Mouse (Mus musculus): ENCODE results near the gene Fam160a2. TPM values are rescaled to one million over a fixed set of nuclear protein-coding genes. Genes with fewer than 3 reads are reported as not detected.

Gene Fam160a2
- total and polyA plus RNA-seq, 2 experiments, result 4.5 to 26.8 TPM

DNA sequence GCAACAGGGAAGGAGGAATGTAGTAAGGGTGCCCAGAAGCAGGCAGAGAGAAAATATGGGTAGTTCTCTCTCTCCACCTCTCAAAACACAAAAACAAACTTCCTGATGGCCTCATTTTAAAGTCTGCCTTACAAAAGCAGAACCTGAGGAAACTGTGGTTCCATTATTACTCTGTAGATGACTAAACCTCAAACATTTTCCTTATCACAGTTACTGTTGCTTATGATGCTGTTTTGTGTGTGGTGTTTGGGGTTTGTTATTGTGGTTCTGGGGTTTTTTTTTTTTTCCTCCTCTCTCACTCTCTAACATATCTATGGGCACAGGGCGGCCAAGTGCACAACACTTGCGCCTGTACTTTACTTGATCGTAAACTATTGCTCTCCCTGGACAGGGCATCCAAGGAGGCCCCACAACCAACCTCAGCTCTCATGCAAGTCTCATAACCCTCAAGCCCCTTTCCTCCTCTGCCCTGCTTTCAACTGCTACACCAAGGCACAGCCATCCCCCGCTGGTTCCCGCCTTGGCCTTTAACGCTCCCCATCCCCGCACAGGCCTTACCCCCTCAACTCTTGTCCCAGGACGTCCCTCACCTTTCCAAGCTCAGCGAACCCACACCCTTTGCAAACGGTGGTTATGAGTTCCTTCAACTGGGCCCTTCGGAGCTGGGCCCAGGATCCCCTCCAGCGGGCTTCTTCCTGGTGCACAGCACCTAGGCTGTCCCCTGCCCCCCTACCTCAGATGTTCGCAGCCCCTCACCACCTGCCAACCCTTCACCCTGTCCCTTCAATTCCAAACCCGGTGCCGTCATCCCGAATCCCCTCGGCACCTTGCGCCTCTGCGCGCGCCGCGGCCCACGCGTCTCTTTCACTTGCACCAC lies 558 bp downstream of the Fam160a2 start:
- Histone ChIP-seq H3K79me2 (ENCODE audit: control insufficient read depth, insufficient read depth, low read length) (peaks cover 5% of the 10 kb centered on the region; the same call in 1 of the 2 replicates), H3K27ac (replicated peaks; ENCODE audit: insufficient read depth, low read depth, low read length) (peak overlapping the region; percentile 52), H3K9ac (ENCODE audit: low read depth, low read length) (peak overlapping the region; percentile 90), H3K27me3 (ENCODE audit: control insufficient read depth, insufficient read depth, low read length) (no peaks in the 10 kb centered on the region), H3K36me3 (ENCODE audit: control insufficient read depth, insufficient read depth, low read length) (no peaks in the 10 kb centered on the region; the same call in 1 of the 2 replicates), H3K4me1 (ENCODE audit: control insufficient read depth, insufficient read depth, low read length) (peaks cover 9% of the 10 kb centered on the region), H3K4me3 (ENCODE audit: insufficient read depth, low read depth, low read length) (peak overlapping the region; percentile 85)
- under 1% methylated on average over 25 of the region's 25 CpGs for WGBS
- DNase-seq (ENCODE audit: extremely low read depth, low read depth, low spot score), result peak; percentile 25
- TF ChIP-seq POLR2A (IDR thresholded peaks at IDR 0.05; ENCODE audit: extremely low read depth, insufficient read depth, low read length) (no peak), CTCF (IDR thresholded peaks at IDR 0.05; ENCODE audit: low read depth, low read length) (no peak)

DNA sequence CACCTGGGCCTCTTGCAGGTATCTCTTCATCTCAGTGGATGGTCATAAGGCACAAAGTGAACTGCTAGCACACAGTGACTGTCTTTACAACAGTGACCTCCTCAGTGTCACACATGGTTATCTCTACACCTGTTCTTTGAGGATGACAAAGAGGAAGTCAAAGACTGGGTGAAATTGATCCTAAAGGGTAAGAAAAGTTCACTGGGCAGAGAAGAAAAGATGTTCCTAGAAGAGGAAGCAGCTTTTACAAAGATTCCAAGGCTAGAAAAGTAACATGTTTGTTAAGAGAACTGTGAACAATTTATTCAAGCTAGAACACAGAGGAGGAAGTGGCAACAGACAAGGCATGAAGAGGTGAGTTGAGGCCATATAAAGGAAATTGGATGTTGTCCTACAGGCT lies 3.7 kb downstream of the Fam160a2 start:
- TF ChIP-seq POLR2A (IDR thresholded peaks at IDR 0.05; ENCODE audit: extremely low read depth, insufficient read depth, low read length) (no peak), CTCF (IDR thresholded peaks at IDR 0.05; ENCODE audit: low read depth, low read length) (no peak)
- peaks cover 5% of the 10 kb centered on the region; the same call in 1 of the 2 replicates for H3K79me2 ChIP-seq (ENCODE audit: control insufficient read depth, insufficient read depth, low read length)
- H3K9ac ChIP-seq (ENCODE audit: low read depth, low read length), result no peak overlapping the region
- no peaks in the 10 kb centered on the region for H3K27me3 ChIP-seq (ENCODE audit: control insufficient read depth, insufficient read depth, low read length)
- no peak for DNase-seq (ENCODE audit: extremely low read depth, low read depth, low spot score)
- no peak overlapping the region for H3K4me3 ChIP-seq (ENCODE audit: insufficient read depth, low read depth, low read length)
- peaks cover 5% of the 10 kb centered on the region for H3K36me3 ChIP-seq (ENCODE audit: control insufficient read depth, insufficient read depth, low read length)
- H3K4me1 ChIP-seq (ENCODE audit: control insufficient read depth, insufficient read depth, low read length), result peaks cover 9% of the 10 kb centered on the region
- H3K27ac ChIP-seq (replicated peaks; ENCODE audit: insufficient read depth, low read depth, low read length), result peak overlapping the region; percentile 32; the same call in 1 of the 2 replicates

DNA sequence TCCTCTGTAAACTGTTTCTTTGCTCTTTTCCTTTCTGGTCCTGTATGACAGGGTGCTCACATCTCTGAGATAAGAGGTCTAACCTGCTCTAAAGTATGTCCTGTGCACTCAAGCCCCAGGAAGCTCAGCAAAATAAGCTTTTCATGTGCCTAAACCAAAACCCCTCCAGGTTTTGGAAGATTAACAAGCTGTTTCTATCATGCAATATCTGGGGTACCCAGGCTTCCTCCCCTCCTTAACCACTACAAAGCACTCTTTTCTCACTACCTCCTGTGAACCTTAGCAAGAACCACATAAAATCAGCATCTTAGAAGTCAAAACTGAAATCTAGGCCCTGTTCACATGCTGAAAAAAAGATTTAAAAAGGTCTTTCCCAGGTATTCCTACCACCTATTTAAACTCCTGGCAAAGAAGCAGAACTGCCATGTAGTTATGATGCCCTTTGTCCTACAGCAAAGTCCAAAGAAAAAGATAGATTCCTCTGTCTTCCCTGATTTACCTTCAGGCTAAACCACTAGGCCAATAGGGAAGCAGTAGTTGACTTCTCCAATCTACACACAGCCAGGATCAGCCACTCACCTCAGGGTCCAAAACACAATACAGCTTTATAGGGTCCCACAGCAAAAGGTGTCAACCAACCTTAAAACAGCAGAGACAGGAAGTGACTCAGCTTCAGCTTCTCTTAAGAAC lies 4.6 kb downstream of the Fam160a2 start:
- H3K4me1 ChIP-seq (ENCODE audit: control insufficient read depth, insufficient read depth, low read length), result peaks cover 9% of the 10 kb centered on the region

DNA sequence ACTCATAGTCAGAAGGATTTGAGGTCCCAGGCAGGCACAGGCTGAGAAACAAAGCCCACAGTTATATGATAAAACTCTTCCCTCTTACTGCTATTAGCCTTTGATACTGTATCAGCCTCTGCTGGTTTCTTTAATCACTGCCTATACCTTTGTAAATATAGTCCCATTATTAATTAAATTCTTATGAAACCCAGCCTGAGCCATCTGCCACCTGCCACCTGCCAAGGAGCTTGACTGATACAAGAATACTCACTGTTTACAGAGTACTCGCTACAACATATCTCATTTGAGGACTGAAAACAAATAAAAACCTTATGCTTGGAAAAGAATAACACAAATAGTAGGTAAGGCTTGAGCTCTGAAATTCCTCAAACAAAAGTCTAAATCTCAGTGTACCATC lies 5.2 kb downstream of the Fam160a2 start:
- peaks cover 9% of the 10 kb centered on the region for H3K4me1 ChIP-seq (ENCODE audit: control insufficient read depth, insufficient read depth, low read length)
- TF ChIP-seq CTCF (IDR thresholded peaks at IDR 0.05; ENCODE audit: low read depth, low read length) (no peak), POLR2A (IDR thresholded peaks at IDR 0.05; ENCODE audit: extremely low read depth, insufficient read depth, low read length) (no peak)
- WGBS, result 31% methylated on average over 1 of the region's 1 CpGs

More for the DNA sequence above, 4.6 kb downstream of the Fam160a2 start:
- peaks cover 5% of the 10 kb centered on the region; the same call in 1 of the 2 replicates for H3K79me2 ChIP-seq (ENCODE audit: control insufficient read depth, insufficient read depth, low read length)
- peaks cover 5% of the 10 kb centered on the region for H3K36me3 ChIP-seq (ENCODE audit: control insufficient read depth, insufficient read depth, low read length)
- TF ChIP-seq CTCF (IDR thresholded peaks at IDR 0.05; ENCODE audit: low read depth, low read length) (no peak), POLR2A (IDR thresholded peaks at IDR 0.05; ENCODE audit: extremely low read depth, insufficient read depth, low read length) (no peak)
- no peak overlapping the region for H3K9ac ChIP-seq (ENCODE audit: low read depth, low read length)
- H3K27ac ChIP-seq (replicated peaks; ENCODE audit: insufficient read depth, low read depth, low read length), result peak overlapping the region; percentile 84
- DNase-seq (ENCODE audit: extremely low read depth, low read depth, low spot score), result peak; percentile 70
- no peak overlapping the region for H3K4me3 ChIP-seq (ENCODE audit: insufficient read depth, low read depth, low read length)
- no peaks in the 10 kb centered on the region for H3K27me3 ChIP-seq (ENCODE audit: control insufficient read depth, insufficient read depth, low read length)

GRCm38 (mm10) chr7:105390236-105390635 lies 9.6 kb downstream of the Fam160a2 start:
- H3K36me3 ChIP-seq (ENCODE audit: control insufficient read depth, insufficient read depth, low read length), result peaks cover 34% of the 10 kb centered on the region
- no peak for DNase-seq (ENCODE audit: extremely low read depth, low read depth, low spot score)
- 89% methylated on average over 2 of the region's 2 CpGs for WGBS

More for the DNA sequence above, 5.2 kb downstream of the Fam160a2 start:
- H3K79me2 ChIP-seq (ENCODE audit: control insufficient read depth, insufficient read depth, low read length), result peaks cover 3% of the 10 kb centered on the region; the same call in 1 of the 2 replicates
- DNase-seq (ENCODE audit: extremely low read depth, low read depth, low spot score), result peak; percentile 9
- H3K27ac ChIP-seq (replicated peaks; ENCODE audit: insufficient read depth, low read depth, low read length), result no peak overlapping the region
- H3K9ac ChIP-seq (ENCODE audit: low read depth, low read length), result no peak overlapping the region
- peaks cover 7% of the 10 kb centered on the region for H3K36me3 ChIP-seq (ENCODE audit: control insufficient read depth, insufficient read depth, low read length)
- H3K4me3 ChIP-seq (ENCODE audit: insufficient read depth, low read depth, low read length), result no peak overlapping the region
- H3K27me3 ChIP-seq (ENCODE audit: control insufficient read depth, insufficient read depth, low read length), result no peaks in the 10 kb centered on the region

More at GRCm38 (mm10) chr7:105390236-105390635, 9.6 kb downstream of the Fam160a2 start:
- Histone ChIP-seq H3K9ac (ENCODE audit: low read depth, low read length) (no peak overlapping the region), H3K27ac (replicated peaks; ENCODE audit: insufficient read depth, low read depth, low read length) (no peak overlapping the region), H3K4me3 (ENCODE audit: insufficient read depth, low read depth, low read length) (no peak overlapping the region), H3K79me2 (ENCODE audit: control insufficient read depth, insufficient read depth, low read length) (no peaks in the 10 kb centered on the region), H3K4me1 (ENCODE audit: control insufficient read depth, insufficient read depth, low read length) (no peaks in the 10 kb centered on the region; the same call in 1 of the 2 replicates), H3K27me3 (ENCODE audit: control insufficient read depth, insufficient read depth, low read length) (no peaks in the 10 kb centered on the region)
- no peak for TF ChIP-seq POLR2A (IDR thresholded peaks at IDR 0.05; ENCODE audit: extremely low read depth, insufficient read depth, low read length)

All from liver, adult 2 months (tissue).